Mouse (Mus musculus): ENCODE measurements at regions not wholly inside any gene's neighbourhood (a gene's known extent, or its start where the extent isn't known, plus 50 kb on each side); places are given as distances from the start of the nearest gene placed in this dataset.

GRCm38 (mm10) chr17:67569865-67570264, 62.7 kb downstream of the Lrrc30 start:
- DNase-seq (ENCODE audit: low read depth, low spot score), result peak; percentile 20

GRCm38 (mm10) chr17:67566216-67566615, 66.3 kb downstream of the Lrrc30 start:
- no peak for DNase-seq (ENCODE audit: low read depth, low spot score)

- DNase-seq (ENCODE audit: low read depth, low spot score), result no peak
Observed at GRCm38 (mm10) chr17:67565746-67566145, 66.8 kb downstream of the Lrrc30 start.

- DNase-seq (ENCODE audit: low read depth, low spot score), result no peak
Observed at GRCm38 (mm10) chr17:67564845-67565244, 67.7 kb downstream of the Lrrc30 start.

- no peak for DNase-seq (ENCODE audit: low read depth, low spot score)
Observed at GRCm38 (mm10) chr17:67563036-67563435, 69.5 kb downstream of the Lrrc30 start.

GRCm38 (mm10) chr17:67561802-67562201, 70.7 kb downstream of the Lrrc30 start:
- DNase-seq (ENCODE audit: low read depth, low spot score), result no peak

- DNase-seq (ENCODE audit: low read depth, low spot score), result no peak
Observed at GRCm38 (mm10) chr17:67557351-67557870, 75.1 kb downstream of the Lrrc30 start.

GRCm38 (mm10) chr17:67552581-67553139, 79.9 kb downstream of the Lrrc30 start:
- no peak for DNase-seq (ENCODE audit: low read depth, low spot score)

- DNase-seq (ENCODE audit: low read depth, low spot score), result no peak
Observed at GRCm38 (mm10) chr17:67548966-67549700, 83.4 kb downstream of the Lrrc30 start.

- DNase-seq (ENCODE audit: low read depth, low spot score), result no peak
Observed at GRCm38 (mm10) chr17:67544410-67544809, 88.1 kb downstream of the Lrrc30 start.

- DNase-seq (ENCODE audit: low read depth, low spot score), result peak; percentile 2
Observed at GRCm38 (mm10) chr17:67532331-67532730, 100.2 kb downstream of the Lrrc30 start.

- DNase-seq (ENCODE audit: low read depth, low spot score), result peak; percentile 27
Observed at GRCm38 (mm10) chr17:67520848-67521411, 111.6 kb downstream of the Lrrc30 start.

- DNase-seq (ENCODE audit: low read depth, low spot score), result no peak
Observed at GRCm38 (mm10) chr17:67515601-67516147, 116.8 kb downstream of the Lrrc30 start.

- DNase-seq (ENCODE audit: low read depth, low spot score), result no peak
Observed at GRCm38 (mm10) chr17:67514387-67515241, 117.9 kb downstream of the Lrrc30 start.

GRCm38 (mm10) chr17:67512699-67513450, 119.6 kb downstream of the Lrrc30 start:
- no peak for DNase-seq (ENCODE audit: low read depth, low spot score)

- no peak for DNase-seq (ENCODE audit: low read depth, low spot score)
Observed at GRCm38 (mm10) chr17:67512008-67512407, 120.5 kb downstream of the Lrrc30 start.

GRCm38 (mm10) chr17:67509921-67510320, 122.6 kb downstream of the Lrrc30 start:
- DNase-seq (ENCODE audit: low read depth, low spot score), result peak; percentile 27

GRCm38 (mm10) chr17:67509091-67509618, 123.4 kb downstream of the Lrrc30 start:
- DNase-seq (ENCODE audit: low read depth, low spot score), result peak; percentile 38

- DNase-seq (ENCODE audit: low read depth, low spot score), result no peak
Observed at GRCm38 (mm10) chr17:67508353-67508752, 124.2 kb downstream of the Lrrc30 start.

GRCm38 (mm10) chr17:67506466-67506865, 126.1 kb downstream of the Lrrc30 start:
- DNase-seq (ENCODE audit: low read depth, low spot score), result peak; percentile 4
